Mouse (Mus musculus): ENCODE measurements around the gene Sh3bp4.

Sh3bp4 gene

GRCm38 (mm10) chr1:89092019-89092418 is 21.8 kb downstream of the Sh3bp4 start:
- no peak for ATAC-seq (ENCODE audit: insufficient number of reproducible peaks, low FRiP score, low TSS enrichment)

- ATAC-seq (ENCODE audit: insufficient number of reproducible peaks, low FRiP score, low TSS enrichment), result no peak
These were observed 22.3 kb downstream of the Sh3bp4 start for GRCm38 (mm10) chr1:89092442-89092991.

GRCm38 (mm10) chr1:89093696-89094095 is 23.5 kb downstream of the Sh3bp4 start:
- no peak for ATAC-seq (ENCODE audit: insufficient number of reproducible peaks, low FRiP score, low TSS enrichment)

- no peak for ATAC-seq (ENCODE audit: insufficient number of reproducible peaks, low FRiP score, low TSS enrichment)
These were observed 24.2 kb downstream of the Sh3bp4 start for GRCm38 (mm10) chr1:89094416-89094815.

- ATAC-seq (ENCODE audit: insufficient number of reproducible peaks, low FRiP score, low TSS enrichment), result no peak
These were observed 25.6 kb downstream of the Sh3bp4 start for GRCm38 (mm10) chr1:89095642-89096424.

GRCm38 (mm10) chr1:89102231-89103003 is 32.2 kb downstream of the Sh3bp4 start:
- no peak for ATAC-seq (ENCODE audit: insufficient number of reproducible peaks, low FRiP score, low TSS enrichment)

GRCm38 (mm10) chr1:89103004-89103263 is 32.7 kb downstream of the Sh3bp4 start:
- no peak for ATAC-seq (ENCODE audit: insufficient number of reproducible peaks, low FRiP score, low TSS enrichment)

GRCm38 (mm10) chr1:89103505-89103904 is 33.3 kb downstream of the Sh3bp4 start:
- no peak for ATAC-seq (ENCODE audit: insufficient number of reproducible peaks, low FRiP score, low TSS enrichment)

GRCm38 (mm10) chr1:89104066-89104765 is 34.0 kb downstream of the Sh3bp4 start:
- no peak for ATAC-seq (ENCODE audit: insufficient number of reproducible peaks, low FRiP score, low TSS enrichment)

GRCm38 (mm10) chr1:89105891-89106830 is 35.9 kb downstream of the Sh3bp4 start:
- no peak for ATAC-seq (ENCODE audit: insufficient number of reproducible peaks, low FRiP score, low TSS enrichment)

- no peak for ATAC-seq (ENCODE audit: insufficient number of reproducible peaks, low FRiP score, low TSS enrichment)
These were observed 37.3 kb downstream of the Sh3bp4 start for GRCm38 (mm10) chr1:89107466-89107865.

GRCm38 (mm10) chr1:89108340-89108896 is 38.2 kb downstream of the Sh3bp4 start:
- ATAC-seq (ENCODE audit: insufficient number of reproducible peaks, low FRiP score, low TSS enrichment), result no peak

- ATAC-seq (ENCODE audit: insufficient number of reproducible peaks, low FRiP score, low TSS enrichment), result no peak
These were observed 39.6 kb downstream of the Sh3bp4 start for GRCm38 (mm10) chr1:89109767-89110166.

GRCm38 (mm10) chr1:89110767-89111534 is 40.7 kb downstream of the Sh3bp4 start:
- ATAC-seq (ENCODE audit: insufficient number of reproducible peaks, low FRiP score, low TSS enrichment), result no peak

- no peak for ATAC-seq (ENCODE audit: insufficient number of reproducible peaks, low FRiP score, low TSS enrichment)
These were observed 42.3 kb downstream of the Sh3bp4 start for GRCm38 (mm10) chr1:89112544-89112943.

- ATAC-seq (ENCODE audit: insufficient number of reproducible peaks, low FRiP score, low TSS enrichment), result no peak
These were observed 43.5 kb downstream of the Sh3bp4 start for GRCm38 (mm10) chr1:89113731-89114130.

GRCm38 (mm10) chr1:89117062-89117461 is 46.8 kb downstream of the Sh3bp4 start:
- 0 out of 2 replicates have a peak, but pooled peaks have one; percentile 53 for ATAC-seq (ENCODE audit: insufficient number of reproducible peaks, low FRiP score, low TSS enrichment)

GRCm38 (mm10) chr1:89118076-89118475 is 47.9 kb downstream of the Sh3bp4 start:
- ATAC-seq (ENCODE audit: insufficient number of reproducible peaks, low FRiP score, low TSS enrichment), result no peak

- ATAC-seq (ENCODE audit: insufficient number of reproducible peaks, low FRiP score, low TSS enrichment), result no peak
These were observed 48.6 kb downstream of the Sh3bp4 start for GRCm38 (mm10) chr1:89118836-89119235.
